Mouse (Mus musculus) c-Kit-positive CD71-positive TER-119-negative erythroid progenitor cells, embryonic 14.5 days (primary cell): Measurements from ENCODE around the gene Cdh23.

ENCODE experiments used
- DNase-seq: peaks from one replicate; pipeline ENCODE4 v3.0.0-alpha.2; 2013; ENCODE audit warnings: low read depth

Cdh23 gene

GRCm38 (mm10) chr10:60260557-60261294 is 435.6 kb downstream of the Cdh23 start:
- no peak for DNase-seq

GRCm38 (mm10) chr10:60257261-60257825 is 438.9 kb downstream of the Cdh23 start:
- no peak for DNase-seq

GRCm38 (mm10) chr10:60256088-60256487 is 440.2 kb downstream of the Cdh23 start:
- no peak for DNase-seq
